Mouse (Mus musculus) brain, embryonic 14.5 days (tissue): ENCODE results near the gene Vrk3. TPM values are rescaled to one million over a fixed set of nuclear protein-coding genes. Genes with fewer than 3 reads are reported as not detected.
A peak's percentile ranks its signal among the peaks of the same experiment; 100 is the strongest.
"Not testable (repeated sequence)": the region's sequence is repeated elsewhere in the genome, so short reads cannot be mapped to it uniquely, and the experiment has no call there.

ENCODE experiments used
- DNase-seq: peaks from one replicate; pipeline ENCODE4 v3.0.0-alpha.2; 2011; ENCODE audit warnings: low read depth
- CTCF ChIP-seq: fragments of 200-500 bp; IDR thresholded peaks from 2 replicates; pipeline ENCODE4 v1.5.1; 2012; ENCODE audit warnings: inconsistent platforms, mild to moderate bottlenecking, moderate library complexity, borderline replicate concordance; ENCODE audit not compliant: insufficient read depth, insufficient read length; ENCODE audit errors: extremely low read depth
- POLR2A ChIP-seq: fragments of 200-500 bp; IDR thresholded peaks from 2 replicates; pipeline ENCODE4 v1.6.1; 2012; ENCODE audit warnings: mild to moderate bottlenecking, inconsistent platforms, borderline replicate concordance; ENCODE audit not compliant: poor library complexity, insufficient read depth, insufficient read length, severe bottlenecking; ENCODE audit errors: extremely low read depth
- polyA plus RNA-seq: library from polyadenylated mRNA; depleted of rRNA; stranded (reverse); fragments of >200 nt; gene quantifications from 2 replicates; pipeline ENCODE4 v1.2.3, GENCODE M21; 2012

Vrk3 gene
- polyA plus RNA-seq, 1 experiment, result 31.1 TPM

GRCm38 (mm10) chr7:44727151-44727550 lies 21.1 kb upstream of the Vrk3 start:
- no peak for TF ChIP-seq CTCF
- no peak for TF ChIP-seq POLR2A
- DNase-seq, result no peak

DNA sequence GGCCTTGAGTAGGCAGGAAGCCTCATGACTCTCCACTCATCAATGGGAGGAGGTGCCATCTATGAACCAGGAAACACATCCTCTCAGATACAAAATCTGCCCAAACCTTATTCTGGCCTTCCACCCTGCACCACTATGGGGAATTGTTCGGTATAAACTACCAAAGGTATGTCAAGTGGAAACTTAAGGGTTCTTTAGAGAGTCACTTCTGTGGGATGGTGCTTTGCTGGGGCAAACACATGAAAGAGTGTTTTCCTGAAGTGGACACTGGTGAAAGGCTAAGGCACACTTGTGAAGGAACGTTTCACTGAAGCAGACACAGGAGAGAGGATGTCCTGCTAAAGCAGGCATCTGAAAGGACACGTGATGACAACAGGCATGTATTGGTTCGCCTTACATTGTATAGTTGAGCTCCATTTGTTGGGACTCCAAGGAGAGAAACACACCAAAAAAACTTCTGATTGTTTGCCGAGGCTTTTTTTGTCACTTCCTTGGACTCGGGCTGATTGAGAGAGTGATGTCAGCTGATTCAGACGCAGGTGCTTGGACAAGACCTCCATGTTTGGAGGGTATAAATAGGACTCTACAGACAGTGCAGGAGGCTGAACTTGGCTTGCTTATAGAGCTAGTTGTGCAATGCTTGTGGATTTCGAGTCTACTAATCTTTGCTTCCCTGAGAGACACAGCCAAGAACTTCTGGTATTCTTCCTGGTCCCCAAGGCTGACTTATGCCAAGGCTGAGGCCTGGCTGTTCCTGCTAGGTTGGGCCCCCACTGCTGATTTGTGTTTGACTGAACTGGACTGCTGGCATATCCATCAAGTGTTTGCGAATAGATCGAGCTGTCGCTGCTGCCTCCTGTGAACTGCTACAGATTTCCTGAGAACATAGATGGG lies 19.9 kb upstream of the Vrk3 start:
- TF ChIP-seq CTCF, result no peak
- no peak for DNase-seq

GRCm38 (mm10) chr7:44733723-44734122 lies 14.5 kb upstream of the Vrk3 start:
- DNase-seq, result no peak
- TF ChIP-seq POLR2A (no peak), CTCF (no peak)

GRCm38 (mm10) chr7:44741361-44741760 lies 6.9 kb upstream of the Vrk3 start:
- DNase-seq, result no peak
- TF ChIP-seq POLR2A (no peak), CTCF (no peak)

DNA sequence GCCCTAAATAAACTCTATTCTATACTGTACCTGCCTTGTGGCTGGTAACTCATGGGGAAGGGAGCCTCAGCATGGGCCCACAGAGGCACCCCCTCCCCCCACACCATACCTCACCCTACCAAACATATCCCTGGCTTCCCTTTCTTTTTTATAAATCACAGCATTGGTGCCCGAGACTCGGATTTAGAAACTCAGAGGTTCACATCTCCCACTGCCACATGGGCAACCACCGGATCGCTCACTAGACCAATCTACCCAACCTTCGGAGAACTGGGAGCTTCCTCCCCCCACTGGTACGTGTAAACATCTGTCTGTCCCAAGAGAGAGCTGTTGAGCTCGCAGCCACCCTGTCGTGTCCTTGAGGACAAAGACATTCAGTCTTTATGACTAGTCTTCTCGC lies 3.9 kb upstream of the Vrk3 start:
- TF ChIP-seq POLR2A, result no peak
- TF ChIP-seq CTCF, result no peak
- no peak for DNase-seq

GRCm38 (mm10) chr7:44745076-44745475 lies 3.1 kb upstream of the Vrk3 start:
- TF ChIP-seq POLR2A (peak; percentile 14; the same call in 1 of the 2 replicates), CTCF (peak; percentile 85)
- peak; percentile 95 for DNase-seq

DNA sequence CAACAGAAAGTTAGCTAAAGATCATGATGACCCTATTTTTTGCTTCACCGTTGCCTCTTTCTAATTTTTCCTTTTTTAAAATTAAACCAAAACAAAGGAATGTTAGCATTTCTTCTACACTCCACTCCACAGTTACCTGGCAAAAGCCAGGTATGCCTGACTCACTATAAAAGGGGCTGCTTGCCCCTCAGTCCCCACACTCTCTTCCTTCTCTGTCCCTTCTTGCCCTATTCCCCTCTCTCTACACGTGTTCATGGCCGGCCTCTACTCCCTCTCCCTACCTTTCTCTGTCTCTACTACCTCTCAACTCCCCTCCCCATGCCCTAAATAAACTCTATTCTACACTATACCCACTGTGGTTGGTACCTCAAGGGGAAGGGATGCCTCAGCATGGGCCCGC lies 1.1 kb upstream of the Vrk3 start:
- TF ChIP-seq CTCF, result no peak
- TF ChIP-seq POLR2A, result no peak
- DNase-seq, result no peak

DNA sequence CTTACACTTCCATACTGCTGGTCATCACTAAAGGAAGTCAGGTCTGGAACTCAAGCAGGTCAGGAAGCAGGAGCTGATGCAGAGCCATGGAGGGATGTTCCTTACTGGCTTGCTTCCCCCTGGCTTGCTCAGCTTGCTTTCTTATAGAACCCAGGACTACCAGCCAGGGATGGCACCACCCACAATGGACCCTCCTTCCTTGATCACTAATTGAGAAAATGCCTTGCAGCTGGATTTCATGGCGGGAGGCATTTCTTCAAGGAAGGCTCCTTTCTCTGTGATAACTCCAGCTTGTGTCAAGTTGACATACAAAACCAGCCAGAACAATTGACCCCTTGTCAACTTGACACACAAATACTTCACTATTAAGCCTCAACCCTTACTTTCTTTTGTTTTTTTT lies 2.7 kb downstream of the Vrk3 start, which contains the start of gene Zfp473:
Gene Zfp473, minus strand, starts transcription at position 101 of the 400 bp plus-strand sequence.
- DNase-seq, result not testable (repeated sequence)

GRCm38 (mm10) chr7:44757164-44757563 lies 9.0 kb downstream of the Vrk3 start:
- TF ChIP-seq CTCF, result no peak
- no peak for TF ChIP-seq POLR2A
- no peak for DNase-seq

DNA sequence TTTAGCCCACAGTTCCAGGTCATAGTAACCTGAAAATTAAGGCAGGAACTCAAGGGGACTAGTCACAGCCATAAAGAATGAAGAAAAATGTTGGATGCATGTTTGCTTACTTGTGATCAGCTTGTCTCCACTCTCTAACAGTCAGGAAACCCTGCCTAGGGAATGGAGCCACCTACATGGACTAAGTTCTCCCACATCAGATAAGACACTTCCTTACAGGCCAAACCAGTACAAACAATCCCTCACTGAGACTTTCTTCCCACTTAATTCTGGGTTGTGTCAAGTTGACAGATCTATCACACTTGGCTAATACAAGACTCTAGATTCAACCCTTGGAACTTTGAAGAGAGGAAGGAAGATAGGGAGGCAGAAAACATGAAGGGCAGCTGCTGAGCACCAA lies 12.2 kb downstream of the Vrk3 start:
- no peak for TF ChIP-seq POLR2A
- no peak for DNase-seq

- no peak for TF ChIP-seq POLR2A
- no peak for TF ChIP-seq CTCF
- no peak for DNase-seq
Measured at GRCm38 (mm10) chr7:44768129-44768528, 19.9 kb downstream of the Vrk3 start.

GRCm38 (mm10) chr7:44770046-44770578 lies 21.9 kb downstream of the Vrk3 start:
- DNase-seq, result peak; percentile 59
- no peak for TF ChIP-seq POLR2A
- no peak for TF ChIP-seq CTCF

- TF ChIP-seq CTCF, result no peak
- TF ChIP-seq POLR2A, result no peak
- no peak for DNase-seq
Measured at GRCm38 (mm10) chr7:44772591-44773204, 24.5 kb downstream of the Vrk3 start.
